Mouse (Mus musculus) retina, postnatal 1 day (tissue): Measurements from ENCODE around the gene Aanat.
"Not testable (repeated sequence)": the region's sequence is repeated elsewhere in the genome, so short reads cannot be mapped to it uniquely, and the experiment has no call there.

Source experiments
- DNase-seq: peaks from one replicate; pipeline ENCODE4 v3.0.0-alpha.2; 2012

Gene Aanat

GRCm38 (mm10) chr11:116575396-116575795, 10.8 kb upstream of the Aanat start:
- no peak for DNase-seq

DNA sequence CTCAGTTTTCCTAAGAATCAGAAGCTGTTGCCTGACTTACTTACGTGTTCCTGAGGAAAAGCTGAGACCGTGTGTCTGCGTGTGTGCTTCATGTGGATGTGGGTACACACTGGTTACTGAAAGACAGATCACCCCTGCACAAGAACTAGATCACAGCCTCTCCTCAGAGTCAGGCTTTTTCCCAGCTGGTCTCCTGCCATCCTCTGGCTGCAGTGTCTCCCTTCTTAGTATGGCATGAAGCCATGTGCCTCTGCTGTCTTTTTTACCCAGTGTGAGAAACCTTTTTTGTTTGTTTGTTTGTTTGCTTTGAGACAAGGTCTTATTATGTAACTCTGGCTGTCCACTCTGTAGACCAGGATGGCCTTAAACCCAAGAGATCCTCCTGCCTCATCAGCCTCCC, 7.0 kb upstream of the Aanat start:
- no peak for DNase-seq

DNA sequence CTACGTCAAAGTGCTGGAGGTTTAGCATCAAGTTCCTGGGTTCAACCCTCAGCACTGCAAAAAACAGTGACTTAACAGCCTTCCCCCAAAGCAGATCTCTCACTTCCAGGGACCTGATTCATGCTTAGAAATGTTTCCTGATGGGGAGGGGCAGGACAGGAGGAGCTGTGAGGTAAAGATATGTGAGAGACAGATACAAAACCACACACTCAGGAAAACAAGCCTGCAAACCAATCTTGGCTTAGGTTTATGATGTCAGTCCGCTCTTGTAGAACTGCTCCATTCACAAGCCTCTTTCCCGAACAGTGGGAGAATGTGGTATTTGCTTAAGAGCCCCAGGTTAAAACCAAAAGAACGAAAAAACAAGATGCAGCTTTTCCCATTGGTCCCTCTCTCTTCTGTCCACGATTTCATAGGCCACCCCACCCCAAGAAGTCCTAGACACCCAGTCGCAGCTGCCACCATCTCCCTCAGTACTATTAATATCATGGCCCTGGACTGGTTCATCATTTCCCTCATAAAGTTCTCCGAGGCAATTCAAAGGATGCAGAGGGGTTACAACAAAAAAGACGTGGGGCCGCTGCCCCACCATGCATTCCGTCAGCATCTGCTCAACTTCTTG, 6.1 kb upstream of the Aanat start:
- DNase-seq, result no peak

- peak; percentile 67 for DNase-seq
Measured at GRCm38 (mm10) chr11:116580711-116581375, 5.4 kb upstream of the Aanat start.

DNA sequence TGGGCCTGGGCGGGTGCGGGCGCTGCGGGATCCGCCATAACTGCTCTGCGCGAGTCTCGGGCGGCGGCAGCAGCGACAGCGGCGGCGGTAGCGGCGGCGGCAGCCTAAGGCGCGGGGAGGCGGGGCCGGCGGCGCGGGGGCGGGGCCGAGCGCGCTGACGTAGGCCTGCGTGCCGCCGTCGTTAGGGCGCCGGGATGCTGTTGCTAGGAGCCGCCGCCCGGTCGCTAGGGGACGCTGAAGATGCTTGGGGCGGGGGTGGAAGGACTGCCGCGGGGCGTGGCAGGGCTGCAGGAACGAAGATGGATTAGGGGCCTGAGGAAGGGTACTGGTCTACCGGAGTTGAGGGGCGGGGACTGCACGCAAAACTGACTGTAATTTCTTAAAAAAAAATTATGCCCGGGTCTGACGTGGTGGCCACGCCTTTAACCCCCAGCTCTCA, 4.8 kb upstream of the Aanat start, which contains the start of gene Ube2o:
TSS of gene Ube2o (minus strand) at position 72 of the 439 bp plus-strand sequence.
- DNase-seq, result peak; percentile 93

DNA sequence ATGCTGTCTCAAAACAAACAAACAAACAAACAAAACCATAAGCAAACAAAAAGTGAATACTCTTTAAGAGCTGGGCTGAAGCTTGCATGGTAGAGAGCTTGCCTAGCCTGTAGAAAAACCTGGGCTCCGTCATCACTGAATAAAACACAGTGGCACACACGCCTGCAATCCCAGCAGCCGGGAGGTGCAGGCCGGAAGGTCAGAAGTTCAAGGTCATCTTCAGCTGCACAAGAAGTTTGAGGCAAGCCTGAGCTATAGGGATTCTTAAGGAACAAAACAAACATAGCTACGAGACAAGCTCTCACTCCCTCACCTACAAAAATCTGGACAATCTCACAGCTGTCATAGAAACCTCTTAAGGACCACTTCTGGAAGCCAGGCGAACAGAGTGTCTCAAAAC, 550 bp upstream of the Aanat start:
- no peak for DNase-seq

DNA sequence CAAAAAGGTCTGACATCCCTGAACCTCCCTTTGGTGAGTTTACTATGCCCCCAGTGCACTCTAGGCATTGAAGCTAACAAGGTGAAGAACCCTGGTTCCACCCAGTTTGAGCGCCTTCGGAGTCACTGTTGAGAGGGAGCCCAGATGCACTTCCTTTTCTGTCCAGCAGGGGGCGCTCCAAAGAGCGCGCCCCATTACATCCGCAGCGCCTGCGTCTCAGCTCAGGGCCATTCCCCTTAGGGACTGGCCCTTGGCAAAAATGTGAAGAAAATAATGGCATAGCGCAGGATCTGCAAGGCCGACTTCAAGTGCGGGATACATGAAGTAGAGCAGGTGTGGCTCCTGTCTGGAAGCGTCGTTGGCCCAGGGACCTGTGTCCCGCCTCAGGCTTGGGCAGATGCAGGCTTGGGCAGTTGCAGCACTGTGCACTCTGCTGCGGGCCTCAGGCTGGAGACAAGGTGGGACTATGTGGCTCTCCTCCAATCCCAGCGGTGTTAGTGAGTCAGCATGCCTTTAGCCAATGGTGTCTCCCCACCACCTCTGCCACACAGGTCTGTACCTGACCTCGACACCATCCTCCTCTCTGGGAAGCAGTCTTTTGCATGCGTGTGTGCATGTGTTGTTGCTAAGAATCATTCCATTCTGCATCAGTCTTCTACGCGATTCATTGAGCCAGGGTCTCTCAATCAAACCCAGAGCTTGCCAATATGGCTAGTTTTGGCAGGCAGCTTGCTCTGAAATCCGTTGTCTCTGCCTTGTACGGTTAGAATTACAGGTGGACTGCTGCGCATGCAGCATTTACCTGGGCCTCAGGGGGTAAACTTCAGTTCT, 784 bp downstream of the Aanat start:
- peak; percentile 79 for DNase-seq

DNA sequence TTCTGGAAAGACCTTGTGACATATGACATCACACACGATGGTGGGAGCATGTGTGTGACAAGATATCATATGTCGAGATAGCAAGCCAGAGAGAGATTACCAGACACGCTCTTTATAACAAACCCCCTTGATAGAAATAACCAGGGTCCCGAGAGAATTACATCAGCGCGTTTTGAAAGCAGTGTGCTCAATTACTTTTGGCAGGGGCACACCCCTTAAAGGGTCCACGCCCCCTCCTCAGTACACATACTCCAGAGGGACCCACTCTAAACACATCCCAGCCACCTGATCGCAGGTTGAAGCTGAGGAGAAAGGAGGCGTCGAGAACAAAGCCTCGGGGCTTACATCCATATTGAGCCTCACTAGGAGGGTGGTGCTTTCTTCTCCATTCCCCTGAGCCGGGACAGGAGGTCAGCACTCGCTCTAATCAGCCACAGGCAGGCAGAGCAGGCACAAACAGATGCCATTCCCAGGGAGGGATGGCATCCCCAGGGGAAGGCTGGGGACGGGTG, 2.8 kb downstream of the Aanat start:
- peak; percentile 58 for DNase-seq

DNA sequence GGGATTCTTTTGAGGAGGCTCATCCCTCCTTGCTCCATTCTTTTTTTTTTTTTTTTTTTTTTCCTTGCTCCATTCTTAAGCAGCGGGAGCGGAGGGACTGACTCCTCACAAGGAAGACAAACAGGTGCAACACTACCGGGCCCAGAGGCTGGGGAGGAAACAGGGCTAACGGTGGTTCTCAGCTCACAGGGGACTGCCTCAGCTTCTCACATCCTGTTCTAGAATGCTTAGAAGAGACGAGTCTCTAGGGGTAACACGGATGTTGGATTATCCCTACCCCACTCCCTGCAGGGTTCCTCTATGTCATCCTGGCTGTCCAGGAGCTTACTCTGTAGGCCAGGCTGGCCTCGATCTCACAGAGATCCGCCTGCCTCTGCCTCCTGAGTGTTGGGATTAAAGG, 3.3 kb downstream of the Aanat start:
- DNase-seq, result no peak

GRCm38 (mm10) chr11:116591621-116592020, 5.4 kb downstream of the Aanat start:
- DNase-seq, result no peak

GRCm38 (mm10) chr11:116592428-116592827, 6.2 kb downstream of the Aanat start:
- peak; percentile 97 for DNase-seq

- DNase-seq, result peak; percentile 67
Measured at GRCm38 (mm10) chr11:116593345-116593744, 7.1 kb downstream of the Aanat start.

DNA sequence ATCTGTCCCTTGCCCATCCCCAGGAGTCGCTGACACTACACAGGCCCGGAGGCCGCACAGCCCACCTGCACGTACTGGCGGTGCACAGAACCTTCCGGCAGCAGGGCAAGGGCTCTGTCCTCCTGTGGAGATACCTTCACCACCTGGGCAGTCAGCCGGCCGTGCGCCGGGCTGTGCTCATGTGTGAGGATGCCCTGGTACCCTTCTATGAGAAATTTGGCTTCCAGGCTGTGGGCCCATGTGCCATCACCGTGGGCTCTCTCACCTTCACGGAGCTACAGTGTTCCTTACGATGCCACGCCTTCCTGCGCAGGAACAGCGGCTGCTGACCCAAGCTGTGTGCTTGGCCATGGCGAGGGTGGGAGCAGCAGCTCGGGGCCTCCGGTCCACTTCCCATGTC, 10.5 kb downstream of the Aanat start:
- no peak for DNase-seq

GRCm38 (mm10) chr11:116598193-116598592, 12.0 kb downstream of the Aanat start:
- DNase-seq, result no peak

DNA sequence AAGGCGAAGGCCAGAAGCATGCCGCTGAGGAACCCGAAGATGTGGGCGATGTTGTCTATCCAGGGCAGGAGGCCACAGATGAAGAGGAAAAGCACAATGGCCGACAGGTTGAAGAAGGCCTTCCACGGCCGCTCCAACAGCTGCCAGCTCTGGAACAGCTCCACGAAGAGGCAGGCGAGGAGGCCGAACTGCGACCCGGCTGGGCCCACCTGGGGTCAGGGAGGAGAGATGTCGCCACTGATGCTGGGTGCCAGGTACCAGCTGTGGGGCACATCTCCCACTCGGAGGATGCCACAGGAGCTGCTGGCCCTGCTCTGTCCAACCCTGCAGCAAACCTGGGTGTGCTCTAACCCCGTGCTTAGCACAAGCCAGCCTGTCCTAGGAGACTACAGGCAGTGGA, 13.0 kb downstream of the Aanat start:
- no peak for DNase-seq

- no peak for DNase-seq
Measured at GRCm38 (mm10) chr11:116601166-116601565, 14.9 kb downstream of the Aanat start.

DNA sequence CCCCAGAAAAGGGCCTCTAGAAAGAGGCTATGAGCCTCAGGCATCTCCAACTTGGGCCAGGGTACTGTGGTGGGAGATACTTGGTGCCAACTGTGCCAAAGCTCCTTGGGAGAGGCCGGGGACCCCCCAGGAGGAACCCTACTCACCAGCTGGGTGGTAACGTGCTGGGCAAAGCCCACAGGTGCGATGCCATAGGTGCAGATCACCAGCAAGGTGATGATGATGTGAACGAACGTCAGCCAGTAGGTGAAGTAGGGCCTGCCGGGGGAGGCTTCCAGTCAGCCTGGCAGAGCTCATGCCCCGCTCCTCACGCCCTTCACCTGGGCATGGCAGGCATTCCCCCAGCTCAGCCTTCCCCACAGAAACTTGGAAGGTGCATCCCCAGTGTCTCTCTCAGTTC, 15.8 kb downstream of the Aanat start:
- no peak for DNase-seq

GRCm38 (mm10) chr11:116603339-116603738, 17.1 kb downstream of the Aanat start:
- peak; percentile 27 for DNase-seq

GRCm38 (mm10) chr11:116604097-116604496, 17.9 kb downstream of the Aanat start:
- DNase-seq, result no peak

DNA sequence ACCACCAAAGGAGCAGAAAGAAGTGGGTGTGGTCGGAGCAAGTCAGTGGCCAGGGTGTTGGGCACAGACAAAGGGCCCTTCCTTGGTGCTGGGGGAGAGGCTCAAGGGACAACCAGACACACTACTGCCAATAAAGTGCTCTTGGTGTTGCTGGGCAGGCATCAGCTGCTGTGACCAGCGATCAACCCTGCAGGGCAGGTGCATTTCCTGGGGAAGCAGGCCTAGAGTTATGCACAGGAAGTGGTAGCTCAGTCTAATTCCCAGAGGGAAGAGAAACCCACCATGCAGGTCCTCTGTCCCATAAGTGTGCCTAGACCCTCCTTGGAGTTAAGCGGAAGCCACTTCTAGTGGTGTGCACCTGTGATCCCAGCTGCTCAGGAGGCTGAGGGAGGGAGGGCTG, 21.5 kb downstream of the Aanat start:
- no peak for DNase-seq

DNA sequence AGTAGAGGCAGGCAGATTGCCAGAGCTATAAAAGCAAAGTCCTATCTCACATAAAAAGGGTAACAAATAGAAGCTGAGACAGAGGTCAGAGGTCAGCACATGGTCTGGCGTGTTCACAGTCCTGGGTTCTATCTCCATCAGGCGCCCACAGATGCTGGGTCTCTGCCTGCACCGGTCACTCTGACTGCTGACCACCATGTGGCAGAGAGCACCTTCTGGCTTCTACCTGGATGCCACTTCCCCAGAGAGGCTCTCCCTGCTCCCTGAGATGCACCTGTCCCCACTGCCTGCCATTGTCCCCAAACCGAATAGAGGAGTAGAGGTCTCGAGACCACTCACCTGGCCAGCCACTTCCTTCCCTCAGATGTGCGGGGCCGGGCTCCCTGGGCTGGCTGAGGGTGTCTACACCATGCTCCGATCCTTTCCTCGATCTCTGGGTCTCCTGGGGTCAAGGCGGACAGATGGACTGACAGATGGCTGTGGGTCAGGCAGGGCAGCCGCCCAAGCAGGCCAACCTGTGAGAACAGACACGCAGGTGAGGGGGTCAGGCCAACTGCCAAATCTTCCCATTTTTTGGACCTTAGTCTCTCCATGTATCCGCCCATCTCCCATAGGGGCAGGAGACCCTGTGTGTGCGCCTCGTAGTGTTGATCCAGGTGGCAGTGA, 23.9 kb downstream of the Aanat start:
- DNase-seq, result no peak

- not testable (repeated sequence) for DNase-seq
Measured at GRCm38 (mm10) chr11:116611168-116611567, 24.9 kb downstream of the Aanat start.

DNA sequence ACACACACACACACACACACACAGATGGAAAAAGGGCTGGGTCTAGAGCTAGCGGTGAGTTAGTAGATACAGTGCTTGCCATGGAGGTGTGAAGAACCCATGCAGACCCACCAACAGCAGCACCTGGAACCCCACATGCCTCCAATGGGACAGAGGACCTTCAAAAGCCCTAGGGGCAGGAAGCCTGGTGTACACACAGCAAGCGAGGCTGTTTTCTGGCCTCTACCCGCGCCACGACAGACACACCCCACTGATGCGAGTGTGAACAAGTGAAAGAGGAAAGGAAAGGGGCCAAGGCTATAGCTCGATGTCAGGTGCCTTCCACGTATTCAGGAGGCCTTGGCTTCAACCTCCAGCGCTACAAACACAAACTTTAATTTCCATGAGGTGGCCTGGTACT, 25.7 kb downstream of the Aanat start:
- DNase-seq, result no peak
